Mouse (Mus musculus) brain, embryonic 14.5 days (tissue): ENCODE measurements at regions not wholly inside any gene's neighbourhood (a gene's known extent, or its start where the extent isn't known, plus 50 kb on each side); places are given as distances from the start of the nearest gene placed in this dataset.

ENCODE experiments used
- DNase-seq: peaks from one replicate; pipeline ENCODE4 v3.0.0-alpha.2; 2011; ENCODE audit warnings: low read depth
- CTCF ChIP-seq: fragments of 200-500 bp; IDR thresholded peaks from 2 replicates; pipeline ENCODE4 v1.5.1; 2012; ENCODE audit warnings: inconsistent platforms, mild to moderate bottlenecking, moderate library complexity, borderline replicate concordance; ENCODE audit not compliant: insufficient read depth, insufficient read length; ENCODE audit errors: extremely low read depth
- POLR2A ChIP-seq: fragments of 200-500 bp; IDR thresholded peaks from 2 replicates; pipeline ENCODE4 v1.6.1; 2012; ENCODE audit warnings: mild to moderate bottlenecking, inconsistent platforms, borderline replicate concordance; ENCODE audit not compliant: poor library complexity, insufficient read depth, insufficient read length, severe bottlenecking; ENCODE audit errors: extremely low read depth

DNA sequence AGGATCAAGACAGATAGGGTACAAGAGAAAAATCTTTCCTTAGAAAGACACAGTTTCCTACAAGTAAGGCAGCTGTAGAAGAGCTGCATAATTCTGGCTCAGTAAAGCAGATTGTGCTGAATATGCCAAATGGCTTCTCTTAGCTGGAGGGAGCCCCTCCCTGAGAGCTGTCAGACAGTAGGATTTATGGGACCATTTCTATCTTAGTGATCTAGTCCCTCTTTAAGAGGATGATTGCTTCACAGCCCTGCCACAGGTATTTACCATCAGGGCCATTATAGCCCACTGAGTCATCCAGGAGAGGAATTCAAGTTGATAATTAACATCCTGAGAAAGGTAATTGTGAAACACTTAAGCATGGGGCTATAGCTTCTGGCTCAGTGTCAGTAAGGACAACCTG lies 101.5 kb upstream of the Cypt1 start:
- DNase-seq: no peak
- TF ChIP-seq POLR2A (no peak), CTCF (no peak)

DNA sequence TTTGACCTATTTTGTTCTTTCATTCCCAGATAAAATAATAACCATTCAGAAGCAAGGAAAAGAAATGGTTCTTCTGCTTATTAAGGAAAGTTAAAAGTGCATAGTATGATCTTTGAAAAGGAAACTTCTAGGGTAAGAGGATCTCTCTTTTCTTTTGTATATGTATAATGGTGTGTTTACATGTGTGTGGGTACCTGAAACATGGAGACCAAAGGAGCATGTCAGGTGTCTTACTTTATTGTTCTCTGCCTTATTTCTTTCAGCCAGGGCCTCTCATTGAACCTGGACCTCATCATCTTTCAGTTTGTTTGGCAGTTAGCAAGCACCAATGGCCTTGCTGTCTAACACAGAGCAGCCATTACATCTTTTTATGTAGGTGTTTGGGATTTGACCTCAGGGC lies 101.0 kb upstream of the Cypt1 start:
- TF ChIP-seq POLR2A: no peak
- no peak for TF ChIP-seq CTCF

DNA sequence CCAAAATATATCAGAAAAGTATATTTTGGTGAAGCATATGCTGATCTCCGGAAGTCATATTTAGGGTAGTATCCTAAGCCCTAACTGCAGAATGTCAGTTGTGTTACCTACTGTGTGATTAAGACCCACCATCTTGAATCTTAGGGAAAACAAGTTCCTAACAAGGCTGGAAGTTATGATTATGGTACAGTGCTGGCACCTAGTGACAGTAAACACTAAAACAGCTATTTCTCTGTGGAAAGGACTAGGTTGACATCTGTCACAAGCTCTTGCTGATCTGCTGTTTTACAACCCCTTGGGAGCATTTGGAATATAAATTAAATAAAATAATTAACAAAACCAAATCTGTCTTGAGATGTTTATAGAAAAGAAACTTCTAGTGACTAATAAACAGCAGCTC lies 84.6 kb upstream of the Cypt1 start:
- TF ChIP-seq CTCF: no peak
- TF ChIP-seq POLR2A: no peak
- peak; percentile 51 for DNase-seq

More for the DNA sequence above, 101.0 kb upstream of the Cypt1 start:
- DNase-seq: no peak

DNA sequence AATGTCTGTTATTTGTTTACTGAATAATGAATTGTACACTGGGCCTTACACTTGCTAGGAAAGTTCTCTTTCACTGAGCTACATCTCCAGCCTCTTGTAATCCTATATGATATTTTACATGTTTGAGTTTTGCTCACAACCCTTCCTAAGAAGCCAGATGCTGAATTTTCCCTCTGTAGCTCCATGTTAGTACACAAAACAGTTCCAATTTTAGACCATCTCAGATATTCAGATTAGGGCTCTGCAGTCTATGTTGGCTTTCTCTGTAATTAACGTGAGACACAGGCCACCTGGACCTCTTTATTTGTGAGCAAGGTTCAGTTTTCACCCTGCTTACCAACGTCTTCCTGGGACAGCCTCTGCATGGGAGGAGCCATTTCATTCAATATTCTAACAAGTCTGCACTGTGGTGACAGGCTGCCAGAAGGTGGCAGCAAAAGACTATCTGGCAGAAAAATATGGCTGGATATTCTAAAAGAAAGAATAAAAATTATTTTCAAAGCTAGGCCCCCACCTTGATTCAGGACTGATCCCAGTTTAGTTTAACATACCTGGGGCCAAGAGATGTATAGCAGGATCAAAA lies 72.1 kb upstream of the Cypt1 start:
- TF ChIP-seq CTCF (peak; percentile 65; the same call in 1 of the 2 replicates), POLR2A (no peak)
- peak; percentile 70 for DNase-seq
